Mouse (Mus musculus): ENCODE data around the gene Ncoa6. TPM values are rescaled to one million over a fixed set of nuclear protein-coding genes. Genes with fewer than 3 reads are reported as not detected.

The Ncoa6 gene
- polyA plus RNA-seq, 1 experiment: 43.4 TPM

- Histone ChIP-seq H3K4me3 (ENCODE audit: insufficient read depth, low read length) (no peak overlapping the region), H3K27ac (ENCODE audit: insufficient read depth, low read length) (no peak overlapping the region), H3K4me1 (ENCODE audit: control insufficient read depth, insufficient read depth, low read length) (no peaks in the 10 kb centered on the region)
- no peak for TF ChIP-seq CTCF (IDR thresholded peaks at IDR 0.05; ENCODE audit: extremely low read depth, insufficient read depth, low read length)
- TF ChIP-seq POLR2A (IDR thresholded peaks at IDR 0.05; ENCODE audit: extremely low read depth, insufficient read depth, low read length): no peak
These were observed 99.2 kb downstream of the Ncoa6 start for GRCm38 (mm10) chr2:155374521-155374920.

- TF ChIP-seq CTCF (IDR thresholded peaks at IDR 0.05; ENCODE audit: extremely low read depth, insufficient read depth, low read length) (no peak), POLR2A (IDR thresholded peaks at IDR 0.05; ENCODE audit: extremely low read depth, insufficient read depth, low read length) (no peak)
- Histone ChIP-seq H3K27ac (ENCODE audit: insufficient read depth, low read length) (no peak overlapping the region), H3K4me3 (ENCODE audit: insufficient read depth, low read length) (no peak overlapping the region)
These were observed 99.8 kb downstream of the Ncoa6 start for GRCm38 (mm10) chr2:155373886-155374285.

GRCm38 (mm10) chr2:155373302-155373701 is 100.4 kb downstream of the Ncoa6 start:
- no peak overlapping the region for H3K4me3 ChIP-seq (ENCODE audit: insufficient read depth, low read length)
- TF ChIP-seq POLR2A (IDR thresholded peaks at IDR 0.05; ENCODE audit: extremely low read depth, insufficient read depth, low read length): no peak
- TF ChIP-seq CTCF (IDR thresholded peaks at IDR 0.05; ENCODE audit: extremely low read depth, insufficient read depth, low read length): no peak
- no peak overlapping the region for H3K27ac ChIP-seq (ENCODE audit: insufficient read depth, low read length)
- H3K4me1 ChIP-seq (ENCODE audit: control insufficient read depth, insufficient read depth, low read length): no peaks in the 10 kb centered on the region

More at GRCm38 (mm10) chr2:155373886-155374285, 99.8 kb downstream of the Ncoa6 start:
- H3K4me1 ChIP-seq (ENCODE audit: control insufficient read depth, insufficient read depth, low read length): no peaks in the 10 kb centered on the region

- H3K4me1 ChIP-seq (ENCODE audit: control insufficient read depth, insufficient read depth, low read length): no peaks in the 10 kb centered on the region
- no peak for TF ChIP-seq POLR2A (IDR thresholded peaks at IDR 0.05; ENCODE audit: extremely low read depth, insufficient read depth, low read length)
- no peak for TF ChIP-seq CTCF (IDR thresholded peaks at IDR 0.05; ENCODE audit: extremely low read depth, insufficient read depth, low read length)
- no peak overlapping the region for H3K27ac ChIP-seq (ENCODE audit: insufficient read depth, low read length)
- H3K4me3 ChIP-seq (ENCODE audit: insufficient read depth, low read length): no peak overlapping the region
These were observed 101.2 kb downstream of the Ncoa6 start for GRCm38 (mm10) chr2:155372451-155372850.

GRCm38 (mm10) chr2:155369333-155369883 is 104.3 kb downstream of the Ncoa6 start:
- no peaks in the 10 kb centered on the region for H3K4me1 ChIP-seq (ENCODE audit: control insufficient read depth, insufficient read depth, low read length)

GRCm38 (mm10) chr2:155367635-155368284 is 105.9 kb downstream of the Ncoa6 start:
- Histone ChIP-seq H3K27ac (ENCODE audit: insufficient read depth, low read length) (no peak overlapping the region), H3K4me3 (ENCODE audit: insufficient read depth, low read length) (no peak overlapping the region), H3K4me1 (ENCODE audit: control insufficient read depth, insufficient read depth, low read length) (no peaks in the 10 kb centered on the region)
- no peak for TF ChIP-seq POLR2A (IDR thresholded peaks at IDR 0.05; ENCODE audit: extremely low read depth, insufficient read depth, low read length)
- no peak for TF ChIP-seq CTCF (IDR thresholded peaks at IDR 0.05; ENCODE audit: extremely low read depth, insufficient read depth, low read length)

More at GRCm38 (mm10) chr2:155369333-155369883, 104.3 kb downstream of the Ncoa6 start:
- TF ChIP-seq CTCF (IDR thresholded peaks at IDR 0.05; ENCODE audit: extremely low read depth, insufficient read depth, low read length) (no peak), POLR2A (IDR thresholded peaks at IDR 0.05; ENCODE audit: extremely low read depth, insufficient read depth, low read length) (no peak)
- peak overlapping the region; percentile 3; the same call in 1 of the 2 replicates for H3K27ac ChIP-seq (ENCODE audit: insufficient read depth, low read length)
- no peak overlapping the region for H3K4me3 ChIP-seq (ENCODE audit: insufficient read depth, low read length)

- TF ChIP-seq CTCF (IDR thresholded peaks at IDR 0.05; ENCODE audit: extremely low read depth, insufficient read depth, low read length) (no peak), POLR2A (IDR thresholded peaks at IDR 0.05; ENCODE audit: extremely low read depth, insufficient read depth, low read length) (no peak)
- Histone ChIP-seq H3K4me3 (ENCODE audit: insufficient read depth, low read length) (peak overlapping the region; percentile 87), H3K27ac (ENCODE audit: insufficient read depth, low read length) (no peak overlapping the region), H3K4me1 (ENCODE audit: control insufficient read depth, insufficient read depth, low read length) (no peaks in the 10 kb centered on the region)
These were observed 115.9 kb downstream of the Ncoa6 start for GRCm38 (mm10) chr2:155357686-155358399.

GRCm38 (mm10) chr2:155356971-155357591 is 116.6 kb downstream of the Ncoa6 start, which contains the start of gene Pigu:
Gene Pigu (minus strand): TSS chr2:155357430.
- no peaks in the 10 kb centered on the region for H3K4me1 ChIP-seq (ENCODE audit: control insufficient read depth, insufficient read depth, low read length)

GRCm38 (mm10) chr2:155354402-155354801 is 119.3 kb downstream of the Ncoa6 start:
- no peaks in the 10 kb centered on the region for H3K4me1 ChIP-seq (ENCODE audit: control insufficient read depth, insufficient read depth, low read length)
- H3K27ac ChIP-seq (ENCODE audit: insufficient read depth, low read length): no peak overlapping the region
- TF ChIP-seq CTCF (IDR thresholded peaks at IDR 0.05; ENCODE audit: extremely low read depth, insufficient read depth, low read length): no peak
- TF ChIP-seq POLR2A (IDR thresholded peaks at IDR 0.05; ENCODE audit: extremely low read depth, insufficient read depth, low read length): no peak
- H3K4me3 ChIP-seq (ENCODE audit: insufficient read depth, low read length): no peak overlapping the region

More at GRCm38 (mm10) chr2:155356971-155357591, 116.6 kb downstream of the Ncoa6 start, which contains the start of gene Pigu:
- H3K27ac ChIP-seq (ENCODE audit: insufficient read depth, low read length): no peak within 1 kb of the TSS
- peak within 1 kb of the TSS; percentile 87 for H3K4me3 ChIP-seq (ENCODE audit: insufficient read depth, low read length)
- TF ChIP-seq POLR2A (IDR thresholded peaks at IDR 0.05; ENCODE audit: extremely low read depth, insufficient read depth, low read length): peak; percentile 95
- no peak for TF ChIP-seq CTCF (IDR thresholded peaks at IDR 0.05; ENCODE audit: extremely low read depth, insufficient read depth, low read length)
